Mouse (Mus musculus): Measurements from ENCODE around the gene Ptprt.

GRCm38 (mm10) chr2:162222476-162222875, 438.5 kb downstream of the Ptprt start:
- no peak for TF ChIP-seq GATA1 (IDR thresholded peaks at IDR 0.05; ENCODE audit: borderline replicate concordance, low read length)
- TF ChIP-seq FLI1 (IDR thresholded peaks at IDR 0.05; ENCODE audit: low read length) = no peak

All from megakaryocyte, embryonic 14.5 days (primary cell).